Mouse (Mus musculus): ENCODE results near the gene Hist1h4n.

The Hist1h4n gene

DNA sequence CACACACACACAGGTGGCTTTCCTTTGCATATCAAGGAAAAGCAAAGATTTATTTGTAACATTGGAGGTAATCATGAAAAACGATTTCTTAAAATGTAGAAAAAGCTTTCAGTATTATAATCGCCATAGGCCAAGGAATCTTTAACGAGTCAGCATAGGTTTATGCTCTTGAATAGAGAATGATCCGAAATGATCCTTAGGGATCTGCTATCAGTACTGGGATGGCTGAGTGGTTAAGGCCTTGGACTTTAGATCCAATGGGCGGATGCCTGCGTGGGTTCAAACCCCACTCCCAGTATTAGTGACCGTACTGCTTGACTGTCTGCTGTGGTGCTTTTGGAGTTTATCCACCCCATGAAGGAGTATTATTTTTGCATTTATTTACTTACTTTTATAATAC is 36.4 kb downstream of the Hist1h4n start:
- no peak for DNase-seq (ENCODE audit: low read depth, low spot score)

- DNase-seq (ENCODE audit: low read depth, low spot score): no peak
Observed at GRCm38 (mm10) chr13:21790601-21791283, 41.3 kb downstream of the Hist1h4n start.

DNA sequence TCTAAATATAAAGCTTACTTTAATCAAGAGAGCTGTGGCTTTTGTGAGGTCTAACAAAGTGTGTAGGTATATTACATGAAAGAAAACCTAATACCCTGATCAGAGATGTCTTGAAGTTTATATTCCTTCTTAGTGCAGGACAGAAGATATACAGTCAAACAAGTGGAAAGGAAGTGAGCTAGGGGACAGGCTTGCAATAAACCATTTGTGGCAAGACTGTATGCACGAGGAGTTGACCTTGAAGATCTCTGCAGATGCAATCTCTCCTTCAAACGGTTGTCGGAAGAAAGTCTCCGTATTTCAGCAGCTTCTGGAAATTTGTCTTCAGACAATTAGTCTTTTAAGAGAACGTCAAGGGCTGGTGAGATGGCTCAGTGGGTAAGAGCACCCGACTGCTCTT is 42.1 kb downstream of the Hist1h4n start:
- DNase-seq (ENCODE audit: low read depth, low spot score): no peak

- peak; percentile 54 for DNase-seq (ENCODE audit: low read depth, low spot score)
Observed at GRCm38 (mm10) chr13:21787760-21788593, 44.0 kb downstream of the Hist1h4n start.

GRCm38 (mm10) chr13:21786899-21787629 is 44.9 kb downstream of the Hist1h4n start, which contains the start of the genes Hist1h2an and Hist1h2bp:
Gene Hist1h2an (minus strand): TSS chr13:21787218.
Gene Hist1h2bp (plus strand): TSS chr13:21787461.
- DNase-seq (ENCODE audit: low read depth, low spot score): peak; percentile 98

- peak; percentile 81 for DNase-seq (ENCODE audit: low read depth, low spot score)
Observed at GRCm38 (mm10) chr13:21786189-21786898, 45.7 kb downstream of the Hist1h4n start.

GRCm38 (mm10) chr13:21784311-21784710 is 47.7 kb downstream of the Hist1h4n start:
- DNase-seq (ENCODE audit: low read depth, low spot score): no peak

DNA sequence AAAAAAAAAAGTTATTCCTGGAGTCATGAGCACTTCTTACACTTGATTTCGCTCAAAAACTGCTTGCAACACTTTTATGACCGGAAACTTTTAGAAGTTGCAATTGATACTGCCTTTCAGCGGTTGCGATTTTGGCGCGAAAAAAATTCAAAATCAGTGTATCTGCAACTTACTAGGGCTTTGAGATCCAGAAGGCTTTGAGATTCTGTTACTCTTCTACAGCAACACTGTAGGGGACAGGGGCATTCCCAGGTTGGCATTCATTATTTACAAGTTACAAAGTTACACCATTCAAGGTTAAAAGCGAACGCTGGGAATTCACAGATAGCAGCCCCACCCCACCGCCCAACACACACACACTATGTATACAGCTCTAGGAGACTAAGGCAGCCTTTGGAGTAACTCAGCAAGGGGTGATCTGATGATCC is 48.2 kb downstream of the Hist1h4n start:
- peak; percentile 76 for DNase-seq (ENCODE audit: low read depth, low spot score)

DNA sequence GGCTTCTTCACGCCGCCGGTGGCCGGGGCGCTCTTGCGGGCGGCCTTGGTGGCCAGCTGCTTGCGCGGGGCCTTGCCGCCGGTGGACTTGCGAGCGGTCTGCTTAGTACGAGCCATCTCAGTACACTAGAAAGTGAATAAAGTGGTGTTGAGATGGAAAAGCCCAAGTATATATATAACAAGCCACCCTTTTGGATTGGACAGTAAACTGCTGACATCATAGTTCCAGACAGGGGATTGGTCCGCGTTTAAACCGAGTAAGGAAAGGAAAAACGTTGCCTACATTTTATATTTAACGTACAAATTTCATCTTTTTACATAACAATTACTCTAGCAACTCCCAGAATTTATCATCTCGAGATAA is 48.8 kb downstream of the Hist1h4n start, which contains the start of gene Hist1h3i:
Gene Hist1h3i (minus strand): TSS at position 116 of the 363 bp plus-strand sequence.
- peak; percentile 92 for DNase-seq (ENCODE audit: low read depth, low spot score)

GRCm38 (mm10) chr13:21782361-21783254 is 49.4 kb downstream of the Hist1h4n start:
- DNase-seq (ENCODE audit: low read depth, low spot score): peak; percentile 85
